Mouse (Mus musculus): ENCODE data around the gene Siglecg. TPM values are rescaled to one million over a fixed set of nuclear protein-coding genes. Genes with fewer than 3 reads are reported as not detected.

Gene Siglecg
- polyA plus RNA-seq, 1 experiment = not detected

DNA sequence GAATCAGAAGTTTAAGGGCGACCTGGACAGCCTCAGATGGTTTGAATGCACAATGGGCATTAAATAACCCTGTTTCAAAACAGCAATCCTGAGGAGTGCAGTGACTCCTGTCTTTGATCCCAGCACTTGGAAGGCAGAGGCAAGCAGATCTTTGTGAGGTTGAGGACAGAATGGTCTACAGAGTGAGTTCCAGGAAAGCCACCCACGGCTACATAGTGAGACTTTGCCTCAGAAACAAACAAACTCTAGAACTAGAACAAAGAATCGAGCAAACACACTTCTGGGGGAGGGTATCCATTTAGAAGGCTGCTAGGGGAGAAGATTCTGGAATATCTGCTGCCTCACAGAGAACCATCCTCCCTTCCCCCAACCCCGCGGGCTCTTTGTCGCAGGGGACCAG is 32.5 kb downstream of the Siglecg start, which contains the start of gene Cldnd2:
Cldnd2 (plus strand) TSS at position 301 of the 400 bp plus-strand sequence.
- H3K4me3 ChIP-seq (ENCODE audit: insufficient read depth, low read length) = no peak within 1 kb of the TSS
- TF ChIP-seq CTCF (IDR thresholded peaks at IDR 0.05; ENCODE audit: low read depth, low read length) = no peak
- no peak for TF ChIP-seq POLR2A (IDR thresholded peaks at IDR 0.05; ENCODE audit: borderline replicate concordance, low read depth, low read length)
- H3K27ac ChIP-seq (ENCODE audit: insufficient read depth, low read depth, low read length) = no peak within 1 kb of the TSS
- peaks cover 20% of the 10 kb centered on the region for H3K4me1 ChIP-seq (ENCODE audit: control insufficient read depth, insufficient read depth, low read length)

DNA sequence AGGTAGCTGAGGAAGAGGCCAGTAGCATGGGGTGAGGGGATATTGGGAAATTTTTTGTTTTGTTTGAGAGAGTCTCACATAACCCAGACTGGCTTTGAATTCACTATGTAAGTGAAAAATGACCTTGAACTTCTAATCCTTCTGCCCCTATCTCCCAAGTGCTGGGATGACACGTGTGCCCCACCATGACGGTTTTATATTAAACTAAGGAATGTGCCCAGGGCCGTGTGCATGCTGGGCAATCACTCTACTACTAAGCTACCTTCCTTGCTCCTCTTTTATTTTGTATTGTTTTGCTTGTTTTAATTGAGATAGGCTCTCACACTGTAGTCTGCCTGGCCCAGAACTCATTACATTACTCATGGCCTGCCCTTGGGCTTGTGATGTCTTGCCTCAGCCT is 33.1 kb downstream of the Siglecg start:
- TF ChIP-seq CTCF (IDR thresholded peaks at IDR 0.05; ENCODE audit: low read depth, low read length) = no peak
- TF ChIP-seq POLR2A (IDR thresholded peaks at IDR 0.05; ENCODE audit: borderline replicate concordance, low read depth, low read length) = no peak
- H3K27ac ChIP-seq (ENCODE audit: insufficient read depth, low read depth, low read length) = no peak overlapping the region
- H3K4me3 ChIP-seq (ENCODE audit: insufficient read depth, low read length) = no peak overlapping the region
- peaks cover 22% of the 10 kb centered on the region for H3K4me1 ChIP-seq (ENCODE audit: control insufficient read depth, insufficient read depth, low read length)

DNA sequence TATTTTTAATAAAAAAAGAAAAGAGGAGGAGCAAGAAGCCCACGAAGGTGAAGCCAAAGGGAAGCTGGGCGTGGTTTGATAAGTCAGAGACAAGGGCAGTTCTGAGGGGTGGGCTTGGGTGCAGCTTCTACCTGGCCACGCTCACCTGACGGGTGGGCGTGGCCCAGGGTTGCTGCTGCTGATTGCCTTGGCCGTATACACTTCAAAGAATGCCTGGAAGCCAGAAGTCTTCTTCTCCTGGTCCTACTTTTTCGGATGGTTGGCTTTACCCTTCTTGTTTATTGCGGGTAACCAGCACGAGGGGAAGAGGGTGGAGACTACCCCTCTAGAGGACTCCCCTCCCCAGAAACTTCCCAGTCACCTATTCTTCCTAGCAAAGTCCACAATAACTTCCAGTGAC is 34.7 kb downstream of the Siglecg start:
- peak overlapping the region; percentile 62 for H3K4me3 ChIP-seq (ENCODE audit: insufficient read depth, low read length)
- no peak for TF ChIP-seq POLR2A (IDR thresholded peaks at IDR 0.05; ENCODE audit: borderline replicate concordance, low read depth, low read length)
- TF ChIP-seq CTCF (IDR thresholded peaks at IDR 0.05; ENCODE audit: low read depth, low read length) = no peak
- peaks cover 32% of the 10 kb centered on the region for H3K4me1 ChIP-seq (ENCODE audit: control insufficient read depth, insufficient read depth, low read length)
- peak overlapping the region; percentile 84 for H3K27ac ChIP-seq (ENCODE audit: insufficient read depth, low read depth, low read length)

DNA sequence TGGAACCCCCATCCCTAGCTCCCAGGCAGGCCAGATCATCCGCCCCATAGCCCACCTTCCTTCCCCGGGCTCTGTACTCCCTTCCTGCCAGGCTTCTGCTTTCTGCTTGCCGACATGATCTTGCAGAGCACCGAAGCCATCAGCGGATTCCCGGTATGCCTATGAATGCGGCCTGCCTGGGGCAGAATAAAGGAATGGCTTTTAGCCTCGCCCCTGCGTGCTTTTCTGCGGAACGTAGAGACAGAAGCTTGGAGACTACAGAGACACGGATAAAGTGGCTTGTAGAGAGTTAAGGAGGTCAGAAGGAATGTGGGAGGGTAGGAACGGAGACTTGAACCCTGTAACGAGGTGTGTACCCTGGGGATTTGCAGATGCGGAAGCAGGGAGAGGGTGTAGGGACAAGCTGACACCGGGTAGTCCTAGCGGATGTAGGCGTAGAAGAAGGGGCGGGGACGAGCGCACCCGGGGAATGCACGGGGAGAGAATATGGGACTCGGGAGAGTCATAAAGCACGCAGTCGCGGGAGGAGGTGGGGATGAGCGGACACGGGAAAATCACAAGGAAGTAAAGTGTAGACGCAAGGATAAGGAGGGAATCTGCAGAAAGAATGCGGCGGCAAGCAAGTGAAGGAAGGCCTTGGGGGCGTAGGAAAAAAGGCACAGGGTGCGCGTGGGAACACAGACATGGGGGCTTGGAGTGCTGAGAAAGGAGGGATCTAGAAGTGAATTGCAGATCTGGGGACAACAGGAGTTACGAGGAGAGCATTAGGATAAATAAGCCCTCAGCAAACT is 35.3 kb downstream of the Siglecg start:
- peaks cover 33% of the 10 kb centered on the region for H3K4me1 ChIP-seq (ENCODE audit: control insufficient read depth, insufficient read depth, low read length)
- H3K4me3 ChIP-seq (ENCODE audit: insufficient read depth, low read length) = peak overlapping the region; percentile 62
- peak overlapping the region; percentile 84 for H3K27ac ChIP-seq (ENCODE audit: insufficient read depth, low read depth, low read length)
- TF ChIP-seq CTCF (IDR thresholded peaks at IDR 0.05; ENCODE audit: low read depth, low read length) = no peak
- no peak for TF ChIP-seq POLR2A (IDR thresholded peaks at IDR 0.05; ENCODE audit: borderline replicate concordance, low read depth, low read length)

DNA sequence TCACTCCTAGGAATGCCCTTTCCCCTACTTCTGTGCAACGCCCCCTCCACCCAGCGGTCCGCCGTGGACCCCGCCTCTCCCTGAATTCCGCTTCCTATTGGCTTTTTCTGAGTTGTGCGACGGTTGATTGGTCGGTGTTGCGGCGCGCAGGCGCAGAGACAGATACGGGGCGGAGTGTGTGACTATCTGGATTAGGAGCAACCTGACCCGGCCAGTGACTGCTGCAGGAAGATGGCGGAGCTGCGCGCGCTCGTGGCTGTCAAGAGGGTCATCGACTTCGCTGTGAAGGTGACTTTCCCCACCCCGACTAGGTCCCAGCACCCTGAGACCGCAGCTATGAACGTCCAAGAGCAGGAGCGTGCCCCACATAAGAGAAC is 35.9 kb downstream of the Siglecg start, which contains the start of the genes Etfb and Gm45233:
Etfb (plus strand) TSS at position 167 of the 377 bp plus-strand sequence.
Gm45233 (plus strand) TSS at position 212 of the 377 bp plus-strand sequence.
- peak within 1 kb of the TSS; percentile 84 for H3K27ac ChIP-seq (ENCODE audit: insufficient read depth, low read depth, low read length)
- H3K4me1 ChIP-seq (ENCODE audit: control insufficient read depth, insufficient read depth, low read length) = peaks cover 33% of the 10 kb centered on the region
- H3K4me3 ChIP-seq (ENCODE audit: insufficient read depth, low read length) = peak within 1 kb of the TSS; percentile 85
- TF ChIP-seq POLR2A (IDR thresholded peaks at IDR 0.05; ENCODE audit: borderline replicate concordance, low read depth, low read length) (no peak), CTCF (IDR thresholded peaks at IDR 0.05; ENCODE audit: low read depth, low read length) (no peak)

DNA sequence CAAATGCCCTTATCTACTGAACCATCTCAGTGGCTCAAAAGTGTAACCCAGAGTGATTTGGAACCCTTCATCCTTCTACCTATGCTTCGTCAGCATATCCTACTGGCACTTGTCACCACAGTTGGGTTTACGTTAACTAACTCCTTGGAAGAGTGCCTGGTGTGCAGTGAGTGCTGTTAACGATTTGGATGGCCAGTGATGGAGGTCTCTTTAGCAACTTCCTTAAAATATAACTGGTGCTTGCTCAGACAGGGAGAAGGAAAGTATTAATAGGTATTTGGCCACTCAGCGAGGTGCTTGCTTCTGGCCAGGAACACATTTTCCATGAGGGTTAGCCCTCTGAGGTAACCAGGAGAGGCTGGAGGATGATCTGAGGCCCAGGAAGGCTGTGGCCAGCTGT is 39.8 kb downstream of the Siglecg start:
- no peak overlapping the region for H3K27ac ChIP-seq (ENCODE audit: insufficient read depth, low read depth, low read length)
- H3K4me3 ChIP-seq (ENCODE audit: insufficient read depth, low read length) = no peak overlapping the region
- H3K4me1 ChIP-seq (ENCODE audit: control insufficient read depth, insufficient read depth, low read length) = peaks cover 25% of the 10 kb centered on the region
- no peak for TF ChIP-seq POLR2A (IDR thresholded peaks at IDR 0.05; ENCODE audit: borderline replicate concordance, low read depth, low read length)

DNA sequence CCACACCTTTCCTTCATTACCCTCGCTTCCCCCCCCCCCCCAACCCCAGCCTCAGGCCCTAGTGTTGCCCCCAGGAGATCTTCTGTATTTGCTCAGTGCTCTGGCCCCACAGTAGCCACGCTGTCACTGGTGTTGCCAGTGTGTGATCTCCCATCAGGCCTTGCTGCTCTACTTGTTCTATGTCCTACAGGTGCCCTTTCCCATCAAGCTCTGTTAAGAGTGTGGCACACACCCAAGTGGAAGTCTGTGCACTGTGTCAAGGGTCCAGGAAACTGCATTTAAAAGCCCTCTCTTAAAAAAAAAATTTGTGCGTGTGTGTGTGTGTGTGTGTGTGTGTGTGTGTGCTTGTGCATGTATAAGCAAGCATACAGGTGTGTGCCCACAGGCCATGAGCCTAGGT is 40.2 kb downstream of the Siglecg start:
- no peak overlapping the region for H3K4me3 ChIP-seq (ENCODE audit: insufficient read depth, low read length)
- peaks cover 22% of the 10 kb centered on the region for H3K4me1 ChIP-seq (ENCODE audit: control insufficient read depth, insufficient read depth, low read length)
- H3K27ac ChIP-seq (ENCODE audit: insufficient read depth, low read depth, low read length) = no peak overlapping the region
- TF ChIP-seq POLR2A (IDR thresholded peaks at IDR 0.05; ENCODE audit: borderline replicate concordance, low read depth, low read length) (no peak), CTCF (IDR thresholded peaks at IDR 0.05; ENCODE audit: low read depth, low read length) (no peak)

DNA sequence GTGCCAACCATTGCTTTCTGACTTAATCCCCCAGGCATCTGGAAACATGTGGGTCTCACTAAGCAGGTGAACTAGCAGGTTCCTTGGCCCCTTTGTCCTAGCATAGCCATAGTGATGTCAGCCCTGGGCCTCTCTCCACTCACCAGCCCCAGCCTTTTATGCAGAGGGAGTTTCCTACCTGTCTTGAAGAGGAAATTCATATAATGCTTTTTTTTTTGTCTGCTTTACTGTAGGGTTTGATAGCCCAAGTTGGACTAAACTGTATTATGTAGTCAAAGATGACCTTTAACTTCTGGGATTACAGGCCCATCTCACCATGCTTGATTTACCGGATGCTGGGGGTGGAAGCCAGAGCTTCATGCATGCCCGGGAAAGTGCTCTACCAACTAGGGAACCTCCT is 41.8 kb downstream of the Siglecg start:
- TF ChIP-seq CTCF (IDR thresholded peaks at IDR 0.05; ENCODE audit: low read depth, low read length) (no peak), POLR2A (IDR thresholded peaks at IDR 0.05; ENCODE audit: borderline replicate concordance, low read depth, low read length) (no peak)
- H3K4me3 ChIP-seq (ENCODE audit: insufficient read depth, low read length) = no peak overlapping the region
- peaks cover 18% of the 10 kb centered on the region for H3K4me1 ChIP-seq (ENCODE audit: control insufficient read depth, insufficient read depth, low read length)
- H3K27ac ChIP-seq (ENCODE audit: insufficient read depth, low read depth, low read length) = no peak overlapping the region

DNA sequence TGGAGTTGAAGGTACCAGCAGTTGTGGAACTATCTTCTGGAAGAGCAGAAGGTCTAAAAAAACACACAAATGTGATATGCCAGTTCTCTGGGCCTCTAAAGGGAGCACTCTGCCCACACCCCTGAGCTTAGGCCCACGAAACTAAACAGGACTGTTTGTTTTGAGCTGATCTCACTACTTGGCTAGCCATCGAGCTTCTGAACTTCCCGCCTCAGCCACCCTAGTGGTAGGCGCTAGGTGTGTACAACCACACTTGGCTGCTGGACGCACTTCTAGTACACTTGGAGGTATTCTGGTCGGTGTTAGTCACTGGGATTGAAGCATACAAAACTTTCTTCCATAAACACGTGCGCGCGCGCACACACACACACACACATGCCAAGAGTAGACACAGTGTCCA is 43.7 kb downstream of the Siglecg start:
- Histone ChIP-seq H3K4me1 (ENCODE audit: control insufficient read depth, insufficient read depth, low read length) (peaks cover 5% of the 10 kb centered on the region), H3K27ac (ENCODE audit: insufficient read depth, low read depth, low read length) (no peak overlapping the region), H3K4me3 (ENCODE audit: insufficient read depth, low read length) (no peak overlapping the region)
- no peak for TF ChIP-seq CTCF (IDR thresholded peaks at IDR 0.05; ENCODE audit: low read depth, low read length)
- no peak for TF ChIP-seq POLR2A (IDR thresholded peaks at IDR 0.05; ENCODE audit: borderline replicate concordance, low read depth, low read length)

DNA sequence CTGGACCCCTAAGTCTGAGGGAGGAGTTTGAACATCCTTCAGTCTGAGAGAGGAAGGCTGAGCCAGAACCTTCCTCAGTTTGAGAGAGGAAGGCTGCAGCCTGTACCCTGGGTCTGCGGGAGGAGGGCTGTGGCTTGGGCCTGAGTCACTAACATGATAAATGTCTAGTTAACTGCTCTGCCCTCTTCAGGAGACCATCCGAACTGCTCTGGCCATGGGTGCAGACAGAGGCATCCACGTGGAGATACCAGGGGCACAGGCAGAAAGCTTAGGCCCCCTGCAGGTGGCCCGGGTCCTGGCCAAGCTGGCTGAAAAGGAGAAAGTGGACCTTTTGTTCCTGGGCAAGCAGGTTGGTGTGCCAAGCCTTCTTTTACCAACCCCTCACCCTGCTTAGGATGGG is 44.6 kb downstream of the Siglecg start:
- H3K4me1 ChIP-seq (ENCODE audit: control insufficient read depth, insufficient read depth, low read length) = peaks cover 2% of the 10 kb centered on the region; the same call in 1 of the 2 replicates
- H3K4me3 ChIP-seq (ENCODE audit: insufficient read depth, low read length) = no peak overlapping the region
- TF ChIP-seq POLR2A (IDR thresholded peaks at IDR 0.05; ENCODE audit: borderline replicate concordance, low read depth, low read length) (no peak), CTCF (IDR thresholded peaks at IDR 0.05; ENCODE audit: low read depth, low read length) (no peak)
- H3K27ac ChIP-seq (ENCODE audit: insufficient read depth, low read depth, low read length) = no peak overlapping the region
